Mouse (Mus musculus): Measurements from ENCODE around the gene Txnrd2. TPM values are rescaled to one million over a fixed set of nuclear protein-coding genes. Genes with fewer than 3 reads are reported as not detected.

Txnrd2 gene
- total and polyA plus RNA-seq, 2 experiments from 2014 or later: 22.9 to 38.3 TPM

DNA sequence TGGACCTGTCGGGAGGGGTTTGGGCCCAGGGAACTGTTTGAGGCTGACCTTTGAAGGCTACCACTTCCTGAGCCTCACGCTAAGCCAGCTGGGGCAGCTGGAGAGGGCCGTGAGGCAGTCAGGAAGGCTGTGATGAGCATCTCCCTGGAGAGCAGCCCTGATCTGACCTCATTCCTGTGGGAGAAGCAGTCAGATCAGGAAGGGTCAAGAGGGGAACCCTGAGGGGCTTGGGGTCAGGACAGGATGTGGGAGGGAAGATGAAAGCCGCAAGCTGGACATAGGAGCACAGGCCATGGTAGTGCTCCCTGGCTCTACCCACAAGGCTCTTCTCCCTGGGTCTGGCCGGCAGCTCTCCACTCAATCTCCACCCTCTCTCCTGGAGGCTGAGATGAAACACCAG, 27.7 kb downstream of the Txnrd2 start:
- no peak for TF ChIP-seq CTCF (IDR thresholded peaks at IDR 0.05)
- no peak overlapping the region for H3K4me2 ChIP-seq (ENCODE audit: low read depth, low read length, poor library complexity, severe bottlenecking)
- ATAC-seq (ENCODE audit: low FRiP score) (no peak), DNase-seq (ENCODE audit: low spot score) (no peak)
- peaks cover 22% of the 10 kb centered on the region for H3K36me3 ChIP-seq (ENCODE audit: insufficient read depth, low read length)
- H3K4me3 ChIP-seq (ENCODE audit: low read depth, low read length): no peak overlapping the region
- no peaks in the 10 kb centered on the region for H3K4me1 ChIP-seq (ENCODE audit: insufficient read depth, low read length)
- H3K9me3 ChIP-seq (ENCODE audit: low read length): no peaks in the 10 kb centered on the region
- H3K9ac ChIP-seq (replicated peaks; ENCODE audit: low read length, poor library complexity, severe bottlenecking): no peak overlapping the region
- H3K27ac ChIP-seq (ENCODE audit: low read depth, low read length): no peak overlapping the region
- WGBS: 61% methylated on average over 5 of the region's 5 CpGs
- no peaks in the 10 kb centered on the region for H3K27me3 ChIP-seq (ENCODE audit: insufficient read depth, low read length)

DNA sequence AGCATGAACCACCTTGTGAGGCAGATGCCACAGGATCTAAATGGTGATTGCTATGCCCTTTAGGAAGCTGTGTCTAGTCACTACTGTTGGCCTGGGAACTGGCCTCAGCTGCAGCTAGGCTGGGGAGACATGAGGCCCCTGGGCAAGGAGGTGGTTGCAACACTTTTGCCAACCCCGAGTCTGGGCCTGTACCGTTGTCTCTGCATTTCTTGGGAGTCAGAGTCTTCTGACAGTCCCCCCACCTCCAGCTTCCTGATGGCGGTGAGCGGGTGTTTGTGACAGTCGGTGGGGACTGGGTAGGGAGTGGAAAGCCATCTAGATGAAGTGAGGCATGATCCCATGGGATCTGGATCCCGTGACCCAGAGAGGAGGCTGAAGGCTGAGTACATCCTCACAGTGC, 29.2 kb downstream of the Txnrd2 start:
- Histone ChIP-seq H3K4me2 (ENCODE audit: low read depth, low read length, poor library complexity, severe bottlenecking) (no peak overlapping the region), H3K9me3 (ENCODE audit: low read length) (no peaks in the 10 kb centered on the region), H3K36me3 (ENCODE audit: insufficient read depth, low read length) (peaks cover 22% of the 10 kb centered on the region), H3K4me1 (ENCODE audit: insufficient read depth, low read length) (peaks cover 5% of the 10 kb centered on the region; the same call in 1 of the 2 replicates), H3K27ac (ENCODE audit: low read depth, low read length) (no peak overlapping the region), H3K27me3 (ENCODE audit: insufficient read depth, low read length) (no peaks in the 10 kb centered on the region), H3K4me3 (ENCODE audit: low read depth, low read length) (no peak overlapping the region), H3K9ac (replicated peaks; ENCODE audit: low read length, poor library complexity, severe bottlenecking) (no peak overlapping the region)
- ATAC-seq (ENCODE audit: low FRiP score) (no peak), DNase-seq (ENCODE audit: low spot score) (no peak)
- TF ChIP-seq CTCF (IDR thresholded peaks at IDR 0.05): no peak
- WGBS: 87% methylated on average over 6 of the region's 6 CpGs

DNA sequence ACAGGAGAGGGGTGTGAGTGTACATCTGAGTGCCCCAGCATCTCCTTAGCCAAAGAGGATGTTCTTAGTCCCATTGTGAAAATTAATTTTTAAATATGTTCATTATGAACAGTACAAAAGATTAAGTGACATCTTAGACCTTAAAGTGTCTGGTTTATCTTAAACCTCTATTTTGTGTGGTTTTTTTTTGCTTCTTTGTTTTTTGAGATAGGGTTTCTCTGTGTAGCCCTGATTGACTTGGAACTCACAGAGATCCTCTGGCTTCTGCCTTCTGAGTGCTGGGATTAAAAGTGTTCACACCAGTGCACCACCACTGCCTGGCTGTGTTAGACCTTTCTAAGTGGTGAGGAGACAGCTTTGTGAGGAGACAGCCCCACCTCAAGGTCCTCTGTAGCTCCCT, 32.5 kb downstream of the Txnrd2 start:
- H3K9me3 ChIP-seq (ENCODE audit: low read length): no peaks in the 10 kb centered on the region
- DNase-seq (ENCODE audit: low spot score) (no peak), ATAC-seq (ENCODE audit: low FRiP score) (no peak)
- H3K27me3 ChIP-seq (ENCODE audit: insufficient read depth, low read length): no peaks in the 10 kb centered on the region
- peaks cover 22% of the 10 kb centered on the region for H3K36me3 ChIP-seq (ENCODE audit: insufficient read depth, low read length)
- H3K4me1 ChIP-seq (ENCODE audit: insufficient read depth, low read length): peaks cover 5% of the 10 kb centered on the region; the same call in 1 of the 2 replicates
- H3K4me2 ChIP-seq (ENCODE audit: low read depth, low read length, poor library complexity, severe bottlenecking): no peak overlapping the region
- no peak overlapping the region for H3K4me3 ChIP-seq (ENCODE audit: low read depth, low read length)
- H3K9ac ChIP-seq (replicated peaks; ENCODE audit: low read length, poor library complexity, severe bottlenecking): no peak overlapping the region
- no peak for TF ChIP-seq CTCF (IDR thresholded peaks at IDR 0.05)
- H3K27ac ChIP-seq (ENCODE audit: low read depth, low read length): no peak overlapping the region

DNA sequence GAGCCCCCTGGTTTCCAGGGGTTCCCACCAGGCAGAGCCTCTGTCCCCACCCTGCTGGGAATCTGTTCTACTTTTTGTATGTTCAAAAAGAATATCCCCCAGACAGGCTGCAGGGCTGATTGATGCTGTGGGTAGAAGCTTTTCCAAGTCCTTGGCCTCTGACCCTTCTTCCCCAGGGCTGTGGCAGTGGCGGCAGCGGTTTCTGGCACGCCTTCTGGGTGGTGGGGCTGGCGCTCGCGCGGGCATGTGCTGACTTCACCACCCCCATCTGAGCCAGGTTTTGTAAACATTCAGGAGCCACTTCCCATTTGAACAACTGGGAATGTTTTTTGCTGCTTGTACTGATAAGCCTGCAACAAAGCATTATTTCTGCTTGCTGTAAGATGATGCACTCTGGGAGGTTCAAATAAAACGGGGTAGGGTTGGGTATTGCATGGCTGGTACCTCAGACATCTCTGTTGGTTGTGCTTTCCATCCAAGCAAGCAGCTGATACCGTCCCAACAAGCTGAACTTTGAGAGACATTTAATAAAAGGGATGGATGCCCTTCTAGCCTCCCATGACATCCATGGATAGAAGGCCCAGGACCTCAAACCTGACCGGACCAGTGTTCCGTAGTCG, 33.3 kb downstream of the Txnrd2 start:
- 8% methylated on average over 12 of the region's 12 CpGs for whole genome bisulfite sequencing
- Histone ChIP-seq H3K9me3 (ENCODE audit: low read length) (no peaks in the 10 kb centered on the region), H3K27me3 (ENCODE audit: insufficient read depth, low read length) (no peaks in the 10 kb centered on the region), H3K36me3 (ENCODE audit: insufficient read depth, low read length) (peaks cover 16% of the 10 kb centered on the region), H3K4me3 (ENCODE audit: low read depth, low read length) (no peak overlapping the region), H3K27ac (ENCODE audit: low read depth, low read length) (no peak overlapping the region), H3K4me2 (ENCODE audit: low read depth, low read length, poor library complexity, severe bottlenecking) (peak overlapping the region; percentile 34), H3K4me1 (ENCODE audit: insufficient read depth, low read length) (peaks cover 5% of the 10 kb centered on the region; the same call in 1 of the 2 replicates), H3K9ac (replicated peaks; ENCODE audit: low read length, poor library complexity, severe bottlenecking) (no peak overlapping the region)
- ATAC-seq (ENCODE audit: low FRiP score) (0 out of 2 replicates have a peak, but pooled peaks have one; percentile 24), DNase-seq (ENCODE audit: low spot score) (no peak)
- no peak for TF ChIP-seq CTCF (IDR thresholded peaks at IDR 0.05)

DNA sequence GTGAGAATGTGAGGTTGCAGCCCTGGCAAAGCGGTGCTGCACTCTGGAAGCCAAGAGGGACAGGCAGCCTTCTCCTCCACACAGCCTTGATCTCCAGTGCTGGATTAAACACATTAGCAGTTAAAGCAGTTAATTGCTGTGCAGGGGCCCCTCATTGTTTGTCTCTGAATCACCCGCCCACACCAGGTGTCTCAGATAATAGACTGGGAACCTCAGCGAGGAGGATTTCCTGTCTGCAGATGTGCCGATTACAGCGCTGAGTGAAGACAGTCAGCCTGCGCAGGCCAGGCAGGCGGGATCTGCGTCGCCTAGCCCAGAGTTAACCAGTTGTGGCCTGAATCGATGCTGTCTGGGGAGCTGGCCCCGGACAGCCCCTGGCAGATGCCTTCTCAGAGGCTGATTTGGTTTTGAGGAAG, 33.8 kb downstream of the Txnrd2 start:
- peak; percentile 68; the same call in 1 of the 2 replicates for ATAC-seq (ENCODE audit: low FRiP score)
- Histone ChIP-seq H3K4me3 (ENCODE audit: low read depth, low read length) (no peak overlapping the region), H3K4me1 (ENCODE audit: insufficient read depth, low read length) (peaks cover 5% of the 10 kb centered on the region; the same call in 1 of the 2 replicates), H3K27ac (ENCODE audit: low read depth, low read length) (no peak overlapping the region), H3K36me3 (ENCODE audit: insufficient read depth, low read length) (peaks cover 11% of the 10 kb centered on the region), H3K9me3 (ENCODE audit: low read length) (no peaks in the 10 kb centered on the region), H3K9ac (replicated peaks; ENCODE audit: low read length, poor library complexity, severe bottlenecking) (no peak overlapping the region), H3K4me2 (ENCODE audit: low read depth, low read length, poor library complexity, severe bottlenecking) (peak overlapping the region; percentile 34), H3K27me3 (ENCODE audit: insufficient read depth, low read length) (no peaks in the 10 kb centered on the region)
- no peak for TF ChIP-seq CTCF (IDR thresholded peaks at IDR 0.05)
- peak; percentile 59 for DNase-seq (ENCODE audit: low spot score)
- 7% methylated on average over 11 of the region's 11 CpGs for WGBS

DNA sequence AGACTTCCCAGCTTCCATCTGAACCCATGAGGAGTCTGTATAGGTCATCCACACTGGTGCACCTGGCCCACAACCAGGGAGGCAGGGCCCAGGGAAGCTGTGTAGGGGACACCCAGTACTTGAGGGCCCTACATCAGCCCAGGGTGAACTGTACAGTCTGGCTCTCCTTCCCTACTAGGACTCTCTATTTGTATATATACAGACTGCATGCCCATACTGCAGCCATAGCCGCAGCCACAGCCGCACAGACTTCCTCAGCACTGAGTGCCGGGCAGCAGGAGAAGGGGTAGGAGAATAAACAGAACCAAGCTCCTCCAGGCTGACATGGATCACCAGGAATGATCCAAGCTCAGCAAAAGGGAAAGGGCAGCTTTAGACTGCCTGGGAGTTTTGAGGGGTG, 34.6 kb downstream of the Txnrd2 start:
- Histone ChIP-seq H3K27me3 (ENCODE audit: insufficient read depth, low read length) (no peaks in the 10 kb centered on the region), H3K4me2 (ENCODE audit: low read depth, low read length, poor library complexity, severe bottlenecking) (no peak overlapping the region), H3K36me3 (ENCODE audit: insufficient read depth, low read length) (peaks cover 10% of the 10 kb centered on the region), H3K9ac (replicated peaks; ENCODE audit: low read length, poor library complexity, severe bottlenecking) (no peak overlapping the region), H3K9me3 (ENCODE audit: low read length) (no peaks in the 10 kb centered on the region), H3K4me1 (ENCODE audit: insufficient read depth, low read length) (peaks cover 5% of the 10 kb centered on the region; the same call in 1 of the 2 replicates), H3K27ac (ENCODE audit: low read depth, low read length) (no peak overlapping the region), H3K4me3 (ENCODE audit: low read depth, low read length) (no peak overlapping the region)
- ATAC-seq (ENCODE audit: low FRiP score) (no peak), DNase-seq (ENCODE audit: low spot score) (no peak)
- TF ChIP-seq CTCF (IDR thresholded peaks at IDR 0.05): no peak
- 92% methylated on average over 3 of the region's 3 CpGs for WGBS

Data from midbrain, postnatal 0 days (tissue).